Mouse (Mus musculus): Measurements from ENCODE around the gene Rufy3. TPM values are rescaled to one million over a fixed set of nuclear protein-coding genes. Genes with fewer than 3 reads are reported as not detected.
A peak's percentile ranks its signal among the peaks of the same experiment; 100 is the strongest.

Gene Rufy3
- polyA plus RNA-seq, 1 experiment from 2014 or later = 262 TPM

- Histone ChIP-seq H3K27me3 (no peaks in the 10 kb centered on the region), H3K9me3 (no peaks in the 10 kb centered on the region), H3K9ac (replicated peaks) (no peak overlapping the region), H3K36me3 (peaks cover 11% of the 10 kb centered on the region), H3K4me2 (replicated peaks) (no peak overlapping the region), H3K4me3 (no peak overlapping the region), H3K27ac (replicated peaks) (no peak overlapping the region), H3K4me1 (no peaks in the 10 kb centered on the region)
- no peak for ATAC-seq (replicated peaks)
- 96% methylated on average over 3 of the region's 3 CpGs for WGBS
Observed at GRCm38 (mm10) chr5:88604046-88604445, 39.2 kb downstream of the Rufy3 start.

- 0 out of 2 replicates have a peak, but pooled peaks have one; percentile 26 for ATAC-seq (replicated peaks)
- WGBS = 98% methylated on average over 7 of the region's 7 CpGs
Observed at GRCm38 (mm10) chr5:88604641-88605358, 40.0 kb downstream of the Rufy3 start.

DNA sequence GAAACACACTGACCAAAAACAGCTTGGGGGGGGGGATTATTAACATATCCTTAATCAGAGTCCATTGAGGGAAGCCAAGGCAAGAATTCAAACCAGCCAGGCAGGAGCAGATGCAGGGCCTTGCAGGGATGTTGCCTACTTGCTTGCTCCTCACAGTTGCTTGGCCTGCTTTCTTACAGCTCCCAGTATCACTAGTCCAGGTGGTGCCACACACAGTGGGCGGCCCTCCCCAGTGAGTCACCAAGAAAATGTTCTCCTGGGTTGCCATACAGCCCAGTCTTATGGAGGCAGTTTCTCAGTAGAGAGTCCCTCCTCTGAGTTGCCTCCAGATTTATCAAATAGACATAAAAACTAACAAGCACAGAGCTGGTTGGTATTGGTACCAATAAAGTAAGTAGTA lies 49.3 kb downstream of the Rufy3 start:
- H3K9me3 ChIP-seq = no peaks in the 10 kb centered on the region
- no peak for ATAC-seq (replicated peaks)
- H3K9ac ChIP-seq (replicated peaks) = no peak overlapping the region
- H3K4me1 ChIP-seq = no peaks in the 10 kb centered on the region
- no peaks in the 10 kb centered on the region for H3K27me3 ChIP-seq
- H3K36me3 ChIP-seq = peaks cover 47% of the 10 kb centered on the region
- H3K27ac ChIP-seq (replicated peaks) = no peak overlapping the region
- 95% methylated on average over 1 of the region's 1 CpGs for WGBS
- no peak overlapping the region for H3K4me3 ChIP-seq
- no peak overlapping the region for H3K4me2 ChIP-seq (replicated peaks)

More at GRCm38 (mm10) chr5:88604641-88605358, 40.0 kb downstream of the Rufy3 start:
- no peak overlapping the region for H3K9ac ChIP-seq (replicated peaks)
- H3K36me3 ChIP-seq = peaks cover 11% of the 10 kb centered on the region; the same call in 1 of the 2 replicates
- no peak overlapping the region for H3K4me3 ChIP-seq
- no peaks in the 10 kb centered on the region for H3K4me1 ChIP-seq
- H3K9me3 ChIP-seq = no peaks in the 10 kb centered on the region
- H3K27ac ChIP-seq (replicated peaks) = no peak overlapping the region
- H3K27me3 ChIP-seq = no peaks in the 10 kb centered on the region
- no peak overlapping the region for H3K4me2 ChIP-seq (replicated peaks)

DNA sequence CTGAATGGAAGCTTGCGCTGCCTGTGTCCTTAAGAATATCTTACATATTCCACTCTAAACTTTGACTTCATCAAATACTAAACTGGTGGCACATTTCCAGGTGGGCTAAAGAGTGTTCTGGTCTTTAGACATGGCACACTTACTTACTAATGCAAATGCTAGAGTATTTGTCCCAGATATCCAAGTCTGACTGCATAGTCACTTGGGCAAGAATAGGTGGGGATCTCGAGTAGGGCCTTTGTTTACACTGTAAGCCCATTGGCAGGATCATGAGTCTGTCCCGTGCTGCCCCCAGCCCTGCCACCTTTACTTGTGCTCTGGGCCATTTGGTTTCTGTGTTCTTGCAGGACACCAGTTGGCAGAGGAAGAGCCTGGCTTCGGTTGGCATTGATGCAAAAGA lies 52.1 kb downstream of the Rufy3 start:
- no peak overlapping the region for H3K4me3 ChIP-seq
- H3K4me2 ChIP-seq (replicated peaks) = no peak overlapping the region
- no peaks in the 10 kb centered on the region for H3K27me3 ChIP-seq
- 90% methylated on average over 4 of the region's 4 CpGs for WGBS
- ATAC-seq (replicated peaks) = no peak
- no peaks in the 10 kb centered on the region for H3K9me3 ChIP-seq
- H3K36me3 ChIP-seq = peaks cover 67% of the 10 kb centered on the region
- H3K27ac ChIP-seq (replicated peaks) = no peak overlapping the region
- no peaks in the 10 kb centered on the region for H3K4me1 ChIP-seq
- H3K9ac ChIP-seq (replicated peaks) = no peak overlapping the region

- ATAC-seq (replicated peaks) = no peak
- no peaks in the 10 kb centered on the region for H3K4me1 ChIP-seq
- no peak overlapping the region for H3K4me3 ChIP-seq
- H3K36me3 ChIP-seq = peaks cover 62% of the 10 kb centered on the region
- 92% methylated on average over 4 of the region's 4 CpGs for WGBS
- H3K9me3 ChIP-seq = no peaks in the 10 kb centered on the region
- no peaks in the 10 kb centered on the region for H3K27me3 ChIP-seq
- no peak overlapping the region for H3K27ac ChIP-seq (replicated peaks)
- H3K4me2 ChIP-seq (replicated peaks) = no peak overlapping the region
- H3K9ac ChIP-seq (replicated peaks) = no peak overlapping the region
Observed at GRCm38 (mm10) chr5:88627545-88627944, 62.7 kb downstream of the Rufy3 start.

DNA sequence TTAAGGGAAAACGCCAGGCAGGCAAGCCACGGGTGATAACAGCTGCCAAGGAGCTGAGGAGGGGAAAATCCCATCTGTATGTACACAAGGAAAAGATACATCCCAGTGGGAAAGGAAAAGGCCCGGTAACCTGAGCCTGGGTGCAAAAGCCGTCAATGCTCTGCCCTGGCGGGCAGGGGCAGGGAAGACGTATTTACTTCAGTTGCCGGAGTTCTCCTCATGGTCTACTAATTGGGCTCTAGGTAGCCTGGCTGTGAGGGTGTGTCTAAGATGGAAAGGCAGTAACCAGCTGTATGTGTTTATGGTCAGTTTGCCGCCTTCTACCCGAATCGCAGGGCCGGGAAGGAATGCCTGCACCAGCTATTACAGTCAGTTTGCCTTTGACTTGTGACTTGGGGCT lies 64.3 kb downstream of the Rufy3 start:
- Histone ChIP-seq H3K27ac (replicated peaks) (no peak overlapping the region), H3K9me3 (no peaks in the 10 kb centered on the region), H3K4me2 (replicated peaks) (no peak overlapping the region), H3K4me3 (no peak overlapping the region), H3K9ac (replicated peaks) (no peak overlapping the region), H3K27me3 (no peaks in the 10 kb centered on the region), H3K36me3 (peaks cover 74% of the 10 kb centered on the region), H3K4me1 (no peaks in the 10 kb centered on the region)
- 90% methylated on average over 11 of the region's 11 CpGs for WGBS
- no peak for ATAC-seq (replicated peaks)

- Histone ChIP-seq H3K4me2 (replicated peaks) (no peak overlapping the region), H3K27me3 (no peaks in the 10 kb centered on the region), H3K9me3 (no peaks in the 10 kb centered on the region), H3K9ac (replicated peaks) (no peak overlapping the region), H3K4me3 (no peak overlapping the region), H3K36me3 (peaks cover 83% of the 10 kb centered on the region), H3K27ac (replicated peaks) (no peak overlapping the region), H3K4me1 (no peaks in the 10 kb centered on the region)
- ATAC-seq (replicated peaks) = no peak
- 94% methylated on average over 8 of the region's 8 CpGs for WGBS
Observed at GRCm38 (mm10) chr5:88629987-88630386, 65.1 kb downstream of the Rufy3 start.

DNA sequence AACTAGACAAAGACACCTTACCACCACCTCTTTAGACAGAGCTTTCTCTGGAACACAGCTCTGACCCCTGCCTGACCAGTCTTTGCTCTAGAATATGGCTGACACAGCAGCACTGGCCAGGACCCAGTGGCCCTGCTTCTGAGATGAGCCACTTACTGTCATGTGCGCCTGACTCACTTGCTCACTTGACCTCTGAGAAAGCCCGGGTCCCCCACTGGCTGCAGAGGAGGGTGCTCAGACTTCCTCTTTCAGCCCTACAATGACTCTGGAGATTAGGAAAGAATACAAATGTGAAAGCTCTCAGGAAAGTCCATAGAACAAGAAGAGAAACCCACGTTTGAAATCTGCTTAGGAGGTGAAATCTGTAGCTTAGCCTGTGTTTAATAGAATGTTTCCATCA lies 66.0 kb downstream of the Rufy3 start:
- Histone ChIP-seq H3K4me3 (no peak overlapping the region), H3K9me3 (no peaks in the 10 kb centered on the region), H3K27me3 (no peaks in the 10 kb centered on the region), H3K9ac (replicated peaks) (no peak overlapping the region), H3K4me2 (replicated peaks) (no peak overlapping the region), H3K4me1 (no peaks in the 10 kb centered on the region), H3K36me3 (peaks cover 88% of the 10 kb centered on the region), H3K27ac (replicated peaks) (no peak overlapping the region)
- ATAC-seq (replicated peaks) = no peak
- WGBS = 54% methylated on average over 3 of the region's 3 CpGs

GRCm38 (mm10) chr5:88631545-88631944 lies 66.7 kb downstream of the Rufy3 start:
- Histone ChIP-seq H3K4me1 (no peaks in the 10 kb centered on the region), H3K27ac (replicated peaks) (no peak overlapping the region), H3K9ac (replicated peaks) (no peak overlapping the region), H3K27me3 (no peaks in the 10 kb centered on the region), H3K4me2 (replicated peaks) (no peak overlapping the region), H3K9me3 (no peaks in the 10 kb centered on the region), H3K4me3 (no peak overlapping the region), H3K36me3 (peaks cover 86% of the 10 kb centered on the region)
- 93% methylated on average over 5 of the region's 5 CpGs for WGBS
- ATAC-seq (replicated peaks) = no peak

DNA sequence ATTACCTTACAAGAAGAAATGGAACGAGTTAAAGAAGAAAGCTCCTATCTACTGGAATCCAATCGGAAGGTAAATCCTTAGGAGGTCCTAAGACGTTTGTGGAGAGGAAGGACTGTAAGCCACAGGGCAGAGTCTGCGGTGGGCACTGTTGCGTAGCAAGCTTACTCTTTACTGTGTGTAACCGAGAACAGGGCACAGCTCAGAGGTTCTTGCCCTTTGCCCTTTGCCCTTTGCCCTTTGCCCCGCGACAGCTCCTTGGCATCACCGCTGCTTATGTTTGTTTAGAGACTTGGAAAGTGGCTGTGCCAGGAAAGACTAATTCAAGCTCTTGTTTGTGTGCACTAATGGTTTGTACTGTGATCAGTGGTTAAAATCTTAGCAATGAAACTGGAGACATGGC lies 67.6 kb downstream of the Rufy3 start:
- no peak overlapping the region for H3K9ac ChIP-seq (replicated peaks)
- no peak overlapping the region for H3K27ac ChIP-seq (replicated peaks)
- no peaks in the 10 kb centered on the region for H3K9me3 ChIP-seq
- whole genome bisulfite sequencing = 90% methylated on average over 9 of the region's 9 CpGs
- peaks cover 91% of the 10 kb centered on the region for H3K36me3 ChIP-seq
- H3K27me3 ChIP-seq = no peaks in the 10 kb centered on the region
- H3K4me3 ChIP-seq = no peak overlapping the region
- no peaks in the 10 kb centered on the region for H3K4me1 ChIP-seq
- no peak overlapping the region for H3K4me2 ChIP-seq (replicated peaks)
- no peak for ATAC-seq (replicated peaks)

GRCm38 (mm10) chr5:88634076-88634475 lies 69.2 kb downstream of the Rufy3 start:
- Histone ChIP-seq H3K4me2 (replicated peaks) (no peak overlapping the region), H3K36me3 (peaks cover 85% of the 10 kb centered on the region), H3K9me3 (no peaks in the 10 kb centered on the region), H3K4me1 (no peaks in the 10 kb centered on the region), H3K4me3 (no peak overlapping the region), H3K9ac (replicated peaks) (no peak overlapping the region), H3K27me3 (no peaks in the 10 kb centered on the region), H3K27ac (replicated peaks) (no peak overlapping the region)
- ATAC-seq (replicated peaks) = no peak
- WGBS = 84% methylated on average over 5 of the region's 5 CpGs

- H3K27ac ChIP-seq (replicated peaks) = no peak overlapping the region
- no peak for ATAC-seq (replicated peaks)
- H3K9me3 ChIP-seq = no peaks in the 10 kb centered on the region
- H3K27me3 ChIP-seq = no peaks in the 10 kb centered on the region
- H3K4me3 ChIP-seq = no peak overlapping the region
- H3K4me2 ChIP-seq (replicated peaks) = no peak overlapping the region
- H3K9ac ChIP-seq (replicated peaks) = no peak overlapping the region
- H3K36me3 ChIP-seq = peaks cover 81% of the 10 kb centered on the region
- no peaks in the 10 kb centered on the region for H3K4me1 ChIP-seq
- WGBS = 82% methylated on average over 9 of the region's 9 CpGs
Observed at GRCm38 (mm10) chr5:88642786-88643185, 77.9 kb downstream of the Rufy3 start.

- H3K4me1 ChIP-seq = no peaks in the 10 kb centered on the region
- H3K9me3 ChIP-seq = no peaks in the 10 kb centered on the region
- no peak overlapping the region for H3K4me2 ChIP-seq (replicated peaks)
- H3K27ac ChIP-seq (replicated peaks) = no peak overlapping the region
- H3K27me3 ChIP-seq = no peaks in the 10 kb centered on the region
- ATAC-seq (replicated peaks) = no peak
- H3K9ac ChIP-seq (replicated peaks) = no peak overlapping the region
- no peak overlapping the region for H3K4me3 ChIP-seq
- H3K36me3 ChIP-seq = peaks cover 82% of the 10 kb centered on the region
- WGBS = 90% methylated on average over 9 of the region's 9 CpGs
Observed at GRCm38 (mm10) chr5:88643491-88643890, 78.7 kb downstream of the Rufy3 start.

Data from forebrain, embryonic 15.5 days (tissue).